Mouse (Mus musculus) layer of hippocampus, postnatal 36 days (tissue): ENCODE results near the gene Scnn1g. TPM values are rescaled to one million over a fixed set of nuclear protein-coding genes. Genes with fewer than 3 reads are reported as not detected.

Source experiments
- DNase-seq, 2 experiments: peaks; one replicate each; pipeline ENCODE4 v3.0.0; 2022
- total RNA-seq, 2 experiments: library from RNA; stranded (reverse); gene quantifications; 2 replicates each; pipeline ENCODE4 v1.2.3; 2021

Gene Scnn1g
- total RNA-seq, 2 experiments from 2014 or later = 0.10 to 0.46 TPM

DNA sequence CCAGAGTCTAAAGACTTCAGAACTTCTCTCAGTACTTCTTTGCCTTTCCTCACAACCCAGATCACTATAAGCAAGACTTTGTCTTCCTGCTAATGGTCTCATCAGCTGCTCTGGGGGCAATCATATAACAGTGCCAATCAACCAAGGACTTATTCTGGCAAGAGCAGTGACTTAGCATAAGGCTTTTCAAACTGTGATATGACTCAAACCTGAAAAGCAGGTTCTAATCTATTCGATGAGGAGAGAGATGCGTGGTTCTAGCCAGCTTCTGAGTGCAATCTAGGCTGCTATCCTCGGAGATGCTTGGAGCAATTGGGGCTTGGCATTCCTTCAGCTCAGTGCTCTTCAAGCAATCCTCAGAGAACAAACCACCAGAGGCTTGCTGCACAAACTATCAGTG, 44.7 kb downstream of the Scnn1g start:
- no peak for DNase-seq

DNA sequence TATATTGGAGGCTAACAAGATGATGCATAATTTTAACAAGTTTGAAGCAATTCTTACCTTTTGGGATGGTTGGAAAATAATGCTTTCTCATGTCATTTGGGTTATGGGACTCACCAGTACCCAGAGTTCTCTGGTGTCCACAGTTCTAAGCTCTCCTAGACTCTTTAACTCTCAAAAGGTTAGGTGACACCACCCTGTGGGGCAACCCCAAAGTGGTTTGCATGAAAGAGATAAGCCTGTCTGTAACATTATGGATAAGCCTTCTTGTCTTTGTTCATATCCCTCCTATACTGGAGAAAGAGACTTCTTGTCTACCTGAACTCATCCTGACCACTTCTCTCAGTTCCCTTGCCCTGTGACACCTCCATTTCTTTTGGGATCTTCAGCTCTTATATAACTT, 45.1 kb downstream of the Scnn1g start:
- no peak for DNase-seq

DNA sequence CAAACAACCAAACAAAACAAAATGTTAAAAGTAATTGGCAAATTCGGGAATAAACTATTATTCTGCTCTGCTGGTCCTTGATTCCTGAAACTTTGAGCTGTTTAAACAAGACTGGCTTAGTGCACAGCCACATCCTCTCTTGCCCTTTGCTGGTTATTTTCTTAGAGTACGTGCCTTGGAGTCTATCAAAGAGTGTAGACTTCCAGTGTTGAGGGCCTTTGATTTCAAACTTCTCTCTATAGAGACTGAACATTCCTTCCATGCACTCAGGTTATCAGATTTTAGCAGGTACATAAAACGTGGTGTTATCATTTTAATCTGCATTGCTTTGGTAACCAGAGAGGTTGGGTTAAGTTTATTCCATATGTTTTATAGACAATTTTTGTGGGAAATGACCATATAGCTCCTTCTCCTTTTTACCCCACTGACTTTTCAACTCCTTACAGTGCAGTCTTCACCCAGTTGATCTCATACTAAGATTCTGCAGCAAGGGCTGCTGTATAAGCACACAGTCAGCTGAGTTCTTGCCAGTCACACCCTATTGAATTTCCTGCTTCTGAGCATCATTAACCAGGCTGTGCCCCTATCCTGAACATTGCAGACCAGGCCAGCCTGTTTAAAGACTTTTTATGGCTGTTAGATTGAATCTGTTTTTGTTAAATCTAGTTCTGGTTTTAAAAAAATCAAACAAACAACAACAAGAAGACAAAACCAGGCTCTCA, 48.1 kb downstream of the Scnn1g start:
- DNase-seq = no peak

DNA sequence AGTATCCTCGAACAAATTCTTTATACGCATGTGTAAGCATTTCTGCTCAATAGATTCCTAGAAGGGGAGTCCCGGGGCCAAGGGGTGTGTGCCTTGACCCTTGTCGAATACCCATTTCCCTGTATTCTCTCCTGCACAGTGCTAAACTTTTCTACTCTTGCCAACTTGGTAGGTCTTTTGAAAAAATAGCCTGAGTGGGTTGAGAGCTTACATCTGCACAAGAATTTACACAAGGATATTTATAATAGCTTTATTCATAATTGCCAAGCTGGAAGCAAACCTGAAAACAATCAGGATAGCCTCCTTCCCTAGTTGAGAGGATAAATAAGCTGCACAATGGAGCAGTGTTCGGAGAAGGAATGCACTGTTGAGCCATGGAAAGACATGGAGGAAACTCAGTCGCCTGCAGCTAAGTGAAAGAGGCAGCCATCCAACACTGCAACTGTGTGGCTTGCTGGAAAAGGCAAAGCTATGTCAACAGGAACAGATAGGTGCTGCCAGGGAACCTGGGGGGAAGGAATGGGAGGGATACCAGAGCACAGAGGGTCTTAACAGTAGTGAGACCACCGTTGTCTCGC, 51.5 kb downstream of the Scnn1g start:
- DNase-seq = no peak

DNA sequence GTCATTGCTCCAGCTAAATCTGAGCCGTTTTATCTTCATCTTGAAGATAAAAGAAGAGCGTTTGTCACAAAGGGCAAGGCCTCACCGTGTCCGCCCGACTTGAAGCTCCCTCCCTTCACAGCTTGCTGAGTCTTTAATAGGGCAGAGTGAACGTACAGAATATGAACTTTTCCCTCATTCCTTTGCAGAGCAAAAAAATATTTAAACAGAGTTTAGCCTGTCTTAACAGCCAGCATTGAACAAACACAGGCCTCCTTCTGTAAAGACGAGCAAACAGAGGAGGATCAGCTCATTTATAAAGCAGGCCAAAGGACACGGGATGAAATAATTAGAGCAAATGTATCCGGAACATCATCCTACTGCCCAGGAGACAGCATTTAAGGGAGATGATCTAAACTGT, 63.5 kb downstream of the Scnn1g start:
- no peak for DNase-seq

DNA sequence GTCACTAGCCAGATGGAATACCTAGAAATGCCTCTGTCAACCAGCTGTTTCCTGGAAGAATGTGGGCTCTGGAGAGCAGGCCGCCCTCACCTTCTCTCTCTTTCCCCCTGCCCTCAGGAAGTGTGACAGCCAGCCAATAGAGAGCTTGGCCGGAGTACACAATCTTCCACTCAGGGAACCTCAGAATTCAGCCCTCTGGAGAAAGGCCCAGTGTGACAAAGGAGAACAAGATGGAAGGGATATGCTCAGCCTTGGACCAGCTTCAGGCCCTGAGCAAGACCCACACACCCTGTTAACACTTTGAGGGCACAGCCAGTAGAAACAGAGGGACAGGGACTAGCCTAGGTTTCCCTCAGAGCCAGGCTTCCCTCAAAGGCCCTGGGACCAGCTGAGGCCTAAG, 68.2 kb downstream of the Scnn1g start:
- DNase-seq = no peak

DNA sequence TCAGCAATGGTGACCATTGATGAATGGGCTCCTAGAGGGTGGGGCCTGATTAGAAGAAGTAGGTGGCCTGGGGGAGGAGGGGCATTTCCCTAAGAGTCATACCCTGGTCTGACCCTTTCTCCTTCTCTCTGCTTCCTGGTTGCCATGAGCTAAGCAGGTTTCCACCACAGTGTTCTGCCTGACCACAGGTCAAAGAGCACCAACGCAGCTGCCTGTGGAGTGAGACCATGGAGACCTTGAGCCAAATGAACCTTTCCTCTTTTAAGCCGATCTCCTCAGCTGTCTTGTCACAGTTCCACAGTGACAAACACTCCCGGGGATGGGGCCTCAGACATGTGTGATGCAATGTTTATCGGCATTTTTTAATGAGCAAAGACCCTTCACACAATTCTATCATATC, 68.7 kb downstream of the Scnn1g start:
- DNase-seq = no peak

DNA sequence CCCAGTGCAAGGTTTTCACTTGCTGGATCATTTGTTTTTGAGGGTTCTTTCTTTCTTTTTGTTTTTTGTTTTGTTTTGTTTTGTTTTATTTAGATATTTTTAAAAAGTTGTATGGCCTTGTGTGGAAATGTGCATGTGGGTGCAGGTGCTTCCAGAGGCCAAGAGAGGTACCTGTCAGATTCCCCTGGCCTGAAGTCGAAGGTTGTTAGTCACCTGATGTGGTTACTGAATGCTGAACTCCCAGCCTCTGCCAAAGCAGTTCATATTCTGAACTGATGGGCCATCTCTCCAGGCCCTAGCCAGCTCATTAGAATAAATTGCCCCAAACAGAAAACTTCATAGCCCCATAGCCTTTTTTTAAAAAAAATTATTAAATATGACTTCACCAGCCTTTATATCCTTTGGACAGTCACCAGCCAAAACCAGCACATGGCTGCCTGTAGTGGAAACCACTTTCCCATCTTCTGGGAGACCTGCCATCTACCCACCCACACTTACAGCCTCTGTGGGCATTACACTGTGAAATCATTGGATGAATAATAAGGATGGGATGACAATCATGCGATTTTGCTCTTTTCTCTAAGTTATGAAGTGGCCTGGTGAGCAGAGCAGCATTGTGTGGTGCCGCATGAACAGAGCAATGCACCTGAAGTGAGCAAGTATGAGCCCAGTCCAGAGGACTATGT, 71.7 kb downstream of the Scnn1g start:
- DNase-seq = peak; percentile 44 to 51

DNA sequence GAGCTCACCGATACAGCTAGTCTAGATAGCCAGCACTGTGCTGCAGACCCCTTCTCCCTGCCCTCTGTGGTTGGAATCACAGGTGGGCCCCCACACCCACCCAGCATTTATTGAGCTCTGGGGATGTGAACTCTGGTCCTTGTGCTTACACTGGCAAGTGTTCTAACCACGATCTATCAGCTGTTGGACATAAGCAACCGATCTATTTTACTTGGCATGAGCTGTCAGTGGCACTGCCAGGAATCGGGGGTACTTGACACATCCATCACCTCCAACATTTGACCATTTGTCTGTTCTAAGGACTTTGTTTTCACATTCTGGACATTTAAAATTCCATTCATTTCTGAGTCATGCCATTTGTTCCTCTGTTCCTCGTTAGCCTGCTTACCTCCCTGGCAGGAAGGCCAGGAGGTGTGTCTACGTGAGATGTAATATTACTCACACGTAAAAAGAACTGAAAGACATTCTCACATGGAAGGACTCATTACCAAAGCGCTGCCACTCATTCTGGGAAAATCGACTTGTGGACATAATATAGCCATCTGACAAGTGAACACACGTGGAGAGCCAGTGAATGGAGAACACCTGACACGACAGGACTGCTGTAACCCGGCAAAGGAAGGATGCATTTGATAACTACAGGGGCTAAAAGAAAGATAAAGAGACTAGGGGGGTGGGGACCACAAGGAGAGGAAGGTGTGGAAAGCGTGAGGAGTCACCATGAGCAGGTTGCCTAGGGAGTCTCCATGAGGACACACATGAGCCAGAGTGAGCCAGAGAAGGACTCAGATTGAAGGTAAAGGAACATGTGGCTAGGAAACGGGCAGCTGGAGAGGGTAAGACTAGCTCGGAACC, 73.7 kb downstream of the Scnn1g start:
- DNase-seq = no peak

Other genes starting within 250 kb of the Scnn1g start
- 10 to 100 TPM; 70.9 to 71.2 TPM for gene Usp31, start 27.2 kb upstream of the Scnn1g start, total RNA-seq
- under 1 TPM in 1 of 2 experiments, not detected in 1; 0.30 TPM for gene Scnn1b, start 130.6 kb downstream of the Scnn1g start, total RNA-seq
- gene Cog7, start 247.2 kb downstream of the Scnn1g start, total RNA-seq = 10 to 100 TPM; 39.8 to 41.3 TPM